Mouse (Mus musculus) T-cell, adult 2 months (primary cell): ENCODE results near the gene Clec2g.

Experiments
- DNase-seq: peaks from one replicate; pipeline ENCODE4 v3.0.0; 2022; ENCODE audit warnings: low spot score

Gene Clec2g

DNA sequence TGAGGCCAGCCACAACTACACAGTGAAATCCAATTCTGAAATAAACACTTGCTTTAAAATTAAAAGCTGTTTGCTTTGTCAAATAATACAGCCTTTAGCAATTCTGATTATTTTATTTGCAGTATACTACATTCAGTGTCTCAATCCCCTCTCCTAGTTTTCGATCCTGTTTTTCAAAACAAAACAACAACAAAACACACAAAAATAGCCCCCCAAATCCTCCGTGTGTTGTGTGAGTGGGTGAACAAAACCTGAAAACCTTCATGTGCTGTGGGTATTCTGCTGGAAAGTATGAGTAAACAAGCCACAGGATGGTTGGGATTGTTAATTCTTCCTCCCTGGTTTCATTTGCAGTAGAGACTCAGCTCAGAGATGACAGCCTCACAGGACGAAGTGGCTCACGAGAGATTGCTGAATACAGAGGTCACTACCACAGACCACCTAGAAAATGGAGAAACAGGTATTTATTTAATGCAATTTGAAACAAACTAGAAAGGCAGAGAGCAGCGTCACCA lies 79.6 kb downstream of the Clec2g start:
- no peak for DNase-seq

DNA sequence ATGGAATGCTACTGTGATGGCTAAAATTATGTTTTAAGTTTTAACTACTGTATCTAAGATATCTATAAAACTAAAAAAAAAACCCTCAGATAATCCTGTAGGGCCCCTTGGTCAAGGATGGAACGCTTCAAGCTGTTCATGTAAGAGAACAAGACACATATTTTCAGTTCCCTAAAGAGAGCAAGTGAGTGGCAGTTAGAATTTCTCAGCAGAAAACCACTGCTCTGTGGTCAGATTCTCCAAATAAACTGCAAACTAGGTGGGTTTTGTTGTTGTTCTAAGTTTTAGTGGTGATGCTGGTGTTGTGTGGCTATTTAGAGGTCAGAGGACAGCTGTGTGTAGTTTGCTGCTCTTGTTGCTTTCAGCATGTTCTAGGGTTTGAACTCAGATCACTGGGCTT lies 80.2 kb downstream of the Clec2g start:
- DNase-seq: no peak

DNA sequence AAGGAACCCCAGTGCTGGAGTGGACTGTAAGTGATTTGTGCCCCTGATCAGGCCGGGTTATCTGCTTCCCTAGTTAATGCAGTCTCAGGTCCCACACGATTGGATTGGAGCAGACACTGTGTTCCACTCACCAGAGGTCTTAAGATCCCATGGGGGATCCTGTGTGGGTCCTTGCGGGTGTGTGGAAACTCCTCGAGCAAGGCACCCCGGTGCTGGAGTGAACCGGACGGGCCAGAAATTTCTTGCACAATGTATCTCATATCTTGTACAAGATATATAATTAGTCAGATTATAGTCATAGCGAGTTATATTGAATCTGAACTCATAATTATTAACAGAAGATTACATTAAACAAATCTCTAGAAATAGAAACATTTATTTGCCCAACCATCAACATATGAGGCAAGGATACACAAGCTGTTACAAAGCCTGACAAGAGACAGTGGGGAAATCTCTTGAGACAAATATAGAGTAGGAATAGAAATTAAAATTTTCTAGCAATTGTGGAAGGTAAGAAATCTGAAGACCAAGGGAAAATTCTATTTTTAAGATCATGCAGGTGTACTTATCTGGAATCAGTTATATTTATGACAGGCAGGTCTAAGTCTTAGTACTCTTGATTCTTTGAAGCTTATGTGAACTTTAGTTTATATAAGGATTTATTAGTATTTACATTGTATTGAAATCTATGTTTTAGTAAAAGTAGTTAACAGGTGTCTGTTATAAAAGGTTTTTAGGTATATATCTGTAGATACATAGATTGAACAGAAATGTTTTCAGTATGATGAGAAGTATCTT lies 93.5 kb downstream of the Clec2g start:
- DNase-seq: no peak

DNA sequence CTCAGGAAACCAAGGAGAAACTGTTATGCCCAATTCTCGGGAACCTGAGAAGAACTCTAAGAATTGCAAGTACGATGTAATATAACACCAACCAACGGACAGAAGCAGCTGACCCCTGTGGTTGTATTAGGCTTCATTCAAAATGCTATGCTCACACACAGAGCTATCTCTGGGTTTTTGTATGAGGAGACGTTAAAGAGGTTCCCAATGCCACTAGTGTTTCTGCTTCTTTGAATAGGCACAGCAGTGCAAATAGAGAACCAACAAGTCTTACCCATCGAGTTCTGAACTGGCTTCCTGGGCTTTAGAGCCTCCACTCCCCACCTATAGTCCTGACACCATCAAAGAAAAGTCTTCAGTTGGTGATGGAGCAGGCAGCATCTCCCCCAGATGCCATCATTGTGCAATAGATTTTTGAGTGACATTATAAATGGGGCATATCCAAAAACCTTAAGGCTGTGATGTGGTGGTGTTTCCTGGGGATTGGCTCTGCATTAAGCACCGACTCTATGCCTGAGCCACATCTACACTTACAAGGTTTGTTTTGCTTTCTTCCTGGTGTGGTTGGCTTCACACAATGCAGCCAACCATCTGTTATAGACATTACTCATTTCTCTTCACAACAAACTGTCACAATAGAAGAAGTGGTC lies 96.1 kb downstream of the Clec2g start:
- DNase-seq: no peak

DNA sequence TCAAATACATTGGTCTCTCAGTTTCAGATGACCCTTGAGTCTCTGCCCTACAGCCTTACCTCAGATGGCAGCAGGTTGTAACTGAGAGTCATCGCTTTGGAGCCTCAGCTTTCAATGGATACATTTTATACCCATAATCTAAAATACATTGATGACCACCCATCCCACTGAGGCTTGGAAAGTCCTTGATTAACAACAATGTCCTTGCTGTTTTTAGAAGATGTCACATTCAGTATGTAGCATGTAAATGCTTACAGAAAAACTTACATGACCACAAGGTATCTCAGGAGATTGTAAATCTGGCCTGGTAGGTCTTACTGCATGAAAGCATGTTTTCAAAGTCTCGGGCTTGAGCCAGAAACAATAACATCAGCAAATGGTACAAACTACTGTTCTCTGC lies 96.8 kb downstream of the Clec2g start:
- DNase-seq: no peak

DNA sequence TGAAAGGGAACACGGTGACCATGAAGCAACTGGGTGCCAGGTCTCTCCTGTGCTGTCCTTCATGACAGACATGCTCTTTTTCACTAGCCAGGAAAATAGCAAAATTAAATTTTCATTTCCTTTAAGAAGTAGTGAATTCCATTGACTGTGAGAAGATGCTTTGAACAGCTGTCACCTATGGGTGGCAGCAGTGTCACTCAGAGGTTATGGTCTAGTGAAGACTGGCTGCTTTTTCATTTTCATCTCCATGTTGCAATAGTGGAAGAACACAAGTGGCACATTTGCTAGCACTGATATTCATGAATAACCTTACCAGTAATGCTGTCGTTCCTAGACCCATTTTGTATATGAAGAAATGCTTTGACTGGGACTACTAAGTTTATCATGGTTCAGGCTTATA lies 99.2 kb downstream of the Clec2g start:
- DNase-seq: peak; percentile 45
